Mouse (Mus musculus) midbrain, embryonic 12.5 days (tissue): ENCODE data around the gene Homer2. TPM values are rescaled to one million over a fixed set of nuclear protein-coding genes. Genes with fewer than 3 reads are reported as not detected.
A peak's percentile ranks its signal among the peaks of the same experiment; 100 is the strongest.

Experiments used
- ATAC-seq: fragments of 200-750 bp; cut with Nextera tagmentation; 2 replicates; pipeline ENCODE4 v1.8.0; 2017; ENCODE audit warnings: low read depth, moderate TSS enrichment, moderate library complexity; ENCODE audit not compliant: low FRiP score
- H3K27ac ChIP-seq: fragments of 300-500 bp; sonication (generic); replicated peaks from 2 replicates; pipeline ENCODE4 v1.5.1; 2016; ENCODE audit warnings: mild to moderate bottlenecking
- H3K27me3 ChIP-seq: fragments of 300-500 bp; sonication (generic); 2 replicates; pipeline ENCODE4 v1.6.1; 2016; ENCODE audit warnings: mild to moderate bottlenecking
- H3K36me3 ChIP-seq: fragments of 300-500 bp; sonication (generic); 2 replicates; pipeline ENCODE4 v1.6.1; 2016
- H3K4me1 ChIP-seq: fragments of 300-500 bp; sonication (generic); 2 replicates; pipeline ENCODE4 v1.6.1; 2016
- H3K4me2 ChIP-seq: fragments of 300-500 bp; sonication (generic); replicated peaks from 2 replicates; pipeline ENCODE4 v1.6.1; 2016; ENCODE audit warnings: mild to moderate bottlenecking, moderate library complexity
- H3K4me3 ChIP-seq: fragments of 300-500 bp; sonication (generic); 2 replicates; pipeline ENCODE4 v1.5.1; 2016; ENCODE audit warnings: mild to moderate bottlenecking
- H3K9ac ChIP-seq: fragments of 300-500 bp; sonication (generic); replicated peaks from 2 replicates; pipeline ENCODE4 v1.6.1; 2016; ENCODE audit warnings: mild to moderate bottlenecking, moderate library complexity
- H3K9me3 ChIP-seq: fragments of 300-500 bp; sonication (generic); 2 replicates; pipeline ENCODE4 v1.6.1; 2016; ENCODE audit warnings: mild to moderate bottlenecking
- WGBS: fragments of 180-500 bp; shearing (Covaris S2); methylation state at CpG from one replicate; pipeline ENCODE4 v1.1.7; 2016; 5-methylcytosine and 5-hydroxymethylcytosine counted together
- polyA plus RNA-seq: library from polyadenylated mRNA; unstranded; fragments of >200 nt; fragmentation: Nextera tagmentation; extraction: Ambion mirVana; gene quantifications from 2 replicates; pipeline ENCODE4 v1.2.1, GENCODE M21; 2016

The Homer2 gene
- polyA plus RNA-seq, 1 experiment from 2014 or later = 20.7 TPM

DNA sequence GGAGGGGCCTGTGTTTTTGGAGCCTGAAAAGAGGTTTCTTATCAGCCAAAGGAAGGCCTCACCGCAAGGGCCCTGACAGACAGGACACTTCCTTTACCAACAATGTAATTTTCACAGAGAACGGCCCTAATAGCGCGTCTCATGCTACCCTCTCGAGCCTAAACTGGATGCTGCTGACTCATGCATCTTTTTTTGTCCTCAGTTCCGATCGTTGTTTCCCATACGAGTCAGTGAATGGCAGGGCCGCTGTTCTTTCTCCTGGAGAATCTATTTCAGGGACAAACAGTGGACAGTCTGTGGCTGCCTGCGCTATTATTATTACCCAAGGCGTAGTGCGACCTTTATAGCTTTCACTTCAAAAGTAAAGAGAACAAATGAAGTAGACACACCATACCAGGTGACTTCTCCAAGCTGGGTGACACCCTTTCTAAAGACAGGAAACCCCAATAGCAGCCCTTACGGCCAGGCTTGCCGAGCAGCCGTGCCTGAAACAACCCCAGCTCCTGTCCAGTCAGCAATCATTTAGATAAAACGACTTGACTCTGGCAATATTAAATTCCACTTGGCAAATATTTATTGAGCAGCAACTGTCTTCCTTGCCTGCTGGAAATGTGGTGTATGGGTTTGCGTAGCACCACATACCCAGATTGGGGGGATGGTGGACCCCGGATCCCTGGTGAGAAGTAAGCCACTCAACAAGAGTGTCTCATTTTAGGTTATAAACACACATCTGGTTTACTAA is 18.8 kb upstream of the Homer2 start:
- no peak for ATAC-seq
- no peaks in the 10 kb centered on the region for H3K9me3 ChIP-seq
- H3K36me3 ChIP-seq = no peaks in the 10 kb centered on the region
- no peak overlapping the region for H3K4me3 ChIP-seq
- WGBS = 83% methylated on average over 18 of the region's 18 CpGs
- H3K9ac ChIP-seq = no peak overlapping the region
- H3K4me2 ChIP-seq = no peak overlapping the region
- H3K4me1 ChIP-seq = no peaks in the 10 kb centered on the region
- H3K27ac ChIP-seq = no peak overlapping the region
- H3K27me3 ChIP-seq = no peaks in the 10 kb centered on the region

DNA sequence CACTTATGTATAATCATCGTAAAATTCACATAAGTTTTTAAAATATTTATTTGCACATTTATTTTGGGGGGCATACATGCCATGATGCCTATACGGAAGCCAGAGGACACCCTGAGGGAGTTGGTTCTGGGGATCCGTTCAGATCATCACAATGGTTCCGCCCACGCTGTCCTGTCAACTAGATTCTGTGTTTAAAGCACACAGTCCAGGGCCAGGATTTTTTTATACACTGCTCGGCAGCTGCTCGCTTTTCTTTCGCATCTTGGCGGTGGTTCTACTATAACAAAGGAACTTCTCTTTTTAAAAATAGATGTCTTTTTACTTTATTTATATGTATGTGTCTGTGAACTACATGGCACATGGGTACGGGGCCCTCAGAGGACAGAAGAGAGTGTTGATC is 16.5 kb upstream of the Homer2 start:
- Histone ChIP-seq H3K4me2 (no peak overlapping the region), H3K36me3 (no peaks in the 10 kb centered on the region), H3K27me3 (no peaks in the 10 kb centered on the region), H3K9ac (no peak overlapping the region), H3K4me3 (no peak overlapping the region), H3K9me3 (no peaks in the 10 kb centered on the region), H3K4me1 (no peaks in the 10 kb centered on the region), H3K27ac (no peak overlapping the region)
- 91% methylated on average over 10 of the region's 10 CpGs for WGBS
- no peak for ATAC-seq

DNA sequence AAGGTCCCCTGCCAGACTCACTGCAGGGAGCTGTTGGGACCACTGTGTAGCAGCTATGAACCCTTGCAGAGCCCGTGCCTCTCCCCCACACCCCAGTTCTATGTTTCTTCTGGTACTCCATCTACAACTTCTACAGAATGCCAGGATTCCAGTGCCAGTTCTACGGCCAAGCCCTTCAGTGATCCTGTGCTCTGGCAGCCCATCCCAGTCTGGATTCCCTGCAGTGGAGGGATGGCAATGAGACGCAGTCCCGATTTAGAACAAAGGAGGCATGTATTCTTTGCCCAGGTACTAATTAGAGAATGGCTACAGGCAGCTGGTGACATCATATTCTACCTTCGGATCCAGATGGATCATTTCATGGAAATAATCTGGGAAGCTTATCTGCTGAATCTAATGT is 13.9 kb upstream of the Homer2 start:
- no peak overlapping the region for H3K4me3 ChIP-seq
- no peaks in the 10 kb centered on the region for H3K9me3 ChIP-seq
- H3K4me2 ChIP-seq = no peak overlapping the region
- H3K27ac ChIP-seq = no peak overlapping the region
- no peaks in the 10 kb centered on the region for H3K36me3 ChIP-seq
- H3K9ac ChIP-seq = no peak overlapping the region
- whole genome bisulfite sequencing = 70% methylated on average over 5 of the region's 5 CpGs
- ATAC-seq = no peak
- H3K27me3 ChIP-seq = no peaks in the 10 kb centered on the region
- H3K4me1 ChIP-seq = no peaks in the 10 kb centered on the region

DNA sequence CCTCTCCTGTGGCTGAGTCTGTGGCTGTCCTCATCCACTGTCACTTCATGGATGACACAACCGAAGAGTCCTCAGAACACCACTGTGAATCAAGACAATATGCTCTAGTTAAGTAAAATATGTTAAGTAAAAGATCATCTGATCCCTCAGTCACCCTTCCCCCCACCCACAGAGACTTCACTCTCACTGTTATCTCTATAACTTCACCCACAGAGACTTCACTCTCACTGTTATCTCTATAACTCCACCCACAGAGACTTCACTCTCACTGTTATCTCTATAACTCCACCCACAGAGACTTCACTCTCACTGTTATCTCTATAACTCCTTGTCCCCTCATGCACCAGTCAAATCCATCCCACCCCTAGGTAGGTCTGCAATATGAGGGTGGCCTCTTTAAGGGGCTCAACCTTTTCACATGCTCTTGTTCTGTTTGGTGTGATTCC is 11.9 kb upstream of the Homer2 start:
- Histone ChIP-seq H3K4me1 (no peaks in the 10 kb centered on the region), H3K36me3 (no peaks in the 10 kb centered on the region), H3K4me3 (no peak overlapping the region), H3K27me3 (peaks cover 2% of the 10 kb centered on the region; the same call in 1 of the 2 replicates), H3K9me3 (no peaks in the 10 kb centered on the region), H3K9ac (no peak overlapping the region), H3K27ac (no peak overlapping the region), H3K4me2 (no peak overlapping the region)
- no peak for ATAC-seq
- 73% methylated on average over 1 of the region's 1 CpGs for WGBS

DNA sequence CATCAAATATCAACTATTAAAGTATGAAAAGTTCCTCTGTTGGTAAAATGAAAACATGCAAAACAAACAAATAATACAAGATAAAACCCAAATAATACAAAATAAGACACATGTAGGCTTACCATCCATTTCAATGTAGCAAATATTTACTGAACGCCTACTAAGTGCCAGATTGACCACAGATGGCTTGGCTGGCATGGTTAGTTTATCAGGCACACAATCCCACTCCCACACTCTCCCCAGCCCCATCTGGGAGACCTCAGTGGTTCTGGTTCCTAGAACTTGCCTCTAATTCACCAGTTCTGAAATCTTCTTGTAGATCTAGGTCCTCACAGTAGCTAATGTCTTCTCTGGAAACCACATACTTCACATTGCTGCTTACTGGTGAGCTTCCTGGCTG is 11.3 kb upstream of the Homer2 start:
- Histone ChIP-seq H3K27me3 (peaks cover 2% of the 10 kb centered on the region; the same call in 1 of the 2 replicates), H3K27ac (no peak overlapping the region), H3K9ac (no peak overlapping the region), H3K36me3 (no peaks in the 10 kb centered on the region), H3K4me3 (no peak overlapping the region), H3K9me3 (no peaks in the 10 kb centered on the region), H3K4me2 (no peak overlapping the region), H3K4me1 (no peaks in the 10 kb centered on the region)
- WGBS = 76% methylated on average over 1 of the region's 1 CpGs
- ATAC-seq = no peak

DNA sequence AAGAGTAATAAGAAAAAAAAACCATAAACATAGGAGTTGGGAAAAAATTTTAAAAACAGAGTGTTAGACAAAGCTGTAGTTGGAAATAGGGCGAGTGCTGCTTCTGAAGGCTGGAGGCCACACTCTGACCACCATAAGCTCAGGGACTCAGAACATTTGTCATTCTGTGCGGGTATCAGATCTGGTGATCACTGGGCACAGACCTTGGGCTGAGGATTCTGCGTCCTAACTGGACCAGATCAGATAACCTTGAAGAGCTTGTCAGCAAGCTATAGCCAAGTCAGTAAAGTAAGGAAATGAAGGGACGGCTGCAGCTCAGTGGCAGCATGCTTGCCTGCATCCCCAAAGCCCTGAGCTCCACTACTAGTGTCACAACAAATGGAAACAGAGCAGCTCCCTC is 2.8 kb upstream of the Homer2 start:
- Histone ChIP-seq H3K4me3 (no peak overlapping the region), H3K9me3 (0 out of 2 replicates have a peak, but pooled peaks cover 3% of the 10 kb centered on the region), H3K27ac (no peak overlapping the region), H3K36me3 (no peaks in the 10 kb centered on the region), H3K4me1 (peaks cover 13% of the 10 kb centered on the region), H3K27me3 (peaks cover 33% of the 10 kb centered on the region), H3K4me2 (no peak overlapping the region), H3K9ac (no peak overlapping the region)
- 88% methylated on average over 4 of the region's 4 CpGs for WGBS
- ATAC-seq = no peak

DNA sequence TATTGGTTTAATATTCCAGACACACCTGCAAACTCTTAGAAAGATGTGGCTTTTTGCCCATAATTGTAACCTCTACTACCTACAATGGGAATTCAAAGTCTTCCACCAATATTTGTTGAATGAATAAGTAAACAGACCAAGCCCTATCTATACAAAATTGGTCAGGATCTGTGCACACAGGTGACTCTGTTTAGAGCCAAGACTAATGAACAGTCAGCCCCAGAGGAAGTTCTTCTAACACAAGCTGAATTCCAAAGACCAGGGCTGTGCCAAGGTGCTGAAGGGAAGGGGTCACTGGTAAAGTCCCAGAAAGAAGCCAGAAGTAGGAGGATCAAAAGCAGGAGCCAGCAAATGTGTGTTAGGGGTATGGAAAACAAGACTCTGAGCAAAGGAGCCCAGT is 838 bp upstream of the Homer2 start:
- H3K9ac ChIP-seq = no peak overlapping the region
- peaks cover 31% of the 10 kb centered on the region for H3K27me3 ChIP-seq
- no peak overlapping the region for H3K4me3 ChIP-seq
- no peak overlapping the region for H3K27ac ChIP-seq
- no peak overlapping the region for H3K4me2 ChIP-seq
- peaks cover 13% of the 10 kb centered on the region for H3K4me1 ChIP-seq
- no peak for ATAC-seq
- 0 out of 2 replicates have a peak, but pooled peaks cover 3% of the 10 kb centered on the region for H3K9me3 ChIP-seq
- no peaks in the 10 kb centered on the region for H3K36me3 ChIP-seq

DNA sequence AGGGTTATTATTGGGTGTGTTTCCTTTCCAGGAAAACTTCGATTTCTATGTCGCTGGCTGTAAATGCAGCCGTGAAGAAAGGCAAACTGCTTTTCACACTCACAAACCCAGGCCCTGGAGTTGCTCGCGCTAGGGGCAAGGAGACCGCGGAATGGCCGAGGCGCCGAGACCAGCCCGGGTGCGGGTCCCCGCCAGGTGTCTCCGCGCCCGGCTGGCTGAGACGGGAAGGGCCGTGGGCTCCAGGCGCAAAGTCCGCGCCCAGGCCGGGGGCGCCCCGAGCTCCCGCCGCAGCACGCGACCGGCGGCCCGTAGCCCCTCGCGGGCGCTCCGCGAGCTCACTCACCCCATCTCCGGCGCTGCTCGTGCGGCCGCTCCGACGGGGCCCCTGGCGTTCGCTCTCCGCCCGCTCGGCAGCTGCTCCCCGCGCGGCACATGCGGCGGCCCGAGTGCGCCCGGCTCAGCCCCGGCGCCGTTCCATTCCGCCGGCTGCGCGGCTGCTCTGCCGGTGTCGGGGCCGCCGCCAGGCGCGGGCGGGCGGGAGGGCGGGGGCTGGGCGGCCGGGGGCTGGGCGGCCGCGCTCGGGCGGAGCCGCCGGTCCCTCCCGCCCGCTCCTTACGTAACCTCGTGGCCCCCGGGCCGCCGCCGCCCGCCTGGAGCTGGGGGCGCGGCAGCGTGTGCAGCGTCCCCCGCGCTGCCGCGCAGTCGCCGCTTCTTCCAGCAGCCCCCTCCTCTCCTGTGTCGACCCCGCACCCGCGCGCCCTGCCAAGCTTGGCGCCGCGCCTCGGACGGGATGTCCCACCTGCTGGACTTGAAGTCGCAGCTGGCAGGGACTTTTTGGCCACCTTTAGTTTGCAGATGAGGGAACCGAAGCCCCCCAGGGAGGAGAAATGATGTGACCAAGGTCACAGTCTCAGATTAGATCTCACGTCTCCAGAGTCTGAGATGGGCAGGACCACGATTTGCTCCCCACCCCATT is 623 bp downstream of the Homer2 start:
- no peaks in the 10 kb centered on the region for H3K36me3 ChIP-seq
- ATAC-seq = peak; percentile 89
- under 1% methylated on average over 96 of the region's 114 CpGs for WGBS
- H3K9ac ChIP-seq = peak overlapping the region; percentile 77
- H3K27me3 ChIP-seq = peaks cover 31% of the 10 kb centered on the region
- H3K4me3 ChIP-seq = peak overlapping the region; percentile 67
- H3K27ac ChIP-seq = 0 out of 2 replicates have a peak overlapping the region, but pooled peaks have one; percentile 52
- H3K4me1 ChIP-seq = peaks cover 13% of the 10 kb centered on the region
- 0 out of 2 replicates have a peak, but pooled peaks cover 3% of the 10 kb centered on the region for H3K9me3 ChIP-seq
- H3K4me2 ChIP-seq = peak overlapping the region; percentile 92

DNA sequence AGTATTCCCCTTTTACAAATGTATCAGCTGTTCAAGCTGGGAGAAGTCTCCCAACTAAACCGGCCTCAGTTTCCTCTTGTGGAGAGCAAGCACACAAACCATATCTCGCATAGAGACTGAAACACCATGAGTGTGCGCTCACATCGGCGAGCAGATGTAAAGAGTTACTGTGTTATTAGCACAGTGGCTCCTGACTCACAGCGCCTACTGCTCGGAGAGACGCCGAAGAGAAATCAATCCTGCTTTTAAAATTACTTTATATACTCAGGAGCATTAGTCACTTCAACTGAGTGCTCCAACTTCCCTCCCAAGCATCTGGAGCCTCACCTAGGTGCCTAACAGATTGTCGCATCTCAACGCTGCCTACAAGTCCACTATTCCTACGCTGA is 1.3 kb downstream of the Homer2 start:
- Histone ChIP-seq H3K36me3 (no peaks in the 10 kb centered on the region), H3K9me3 (0 out of 2 replicates have a peak, but pooled peaks cover 3% of the 10 kb centered on the region), H3K4me3 (peak overlapping the region; percentile 67), H3K27ac (no peak overlapping the region), H3K27me3 (peaks cover 31% of the 10 kb centered on the region), H3K4me2 (peak overlapping the region; percentile 92), H3K9ac (peak overlapping the region; percentile 77), H3K4me1 (peaks cover 13% of the 10 kb centered on the region)
- 37% methylated on average over 12 of the region's 12 CpGs for WGBS
- no peak for ATAC-seq

DNA sequence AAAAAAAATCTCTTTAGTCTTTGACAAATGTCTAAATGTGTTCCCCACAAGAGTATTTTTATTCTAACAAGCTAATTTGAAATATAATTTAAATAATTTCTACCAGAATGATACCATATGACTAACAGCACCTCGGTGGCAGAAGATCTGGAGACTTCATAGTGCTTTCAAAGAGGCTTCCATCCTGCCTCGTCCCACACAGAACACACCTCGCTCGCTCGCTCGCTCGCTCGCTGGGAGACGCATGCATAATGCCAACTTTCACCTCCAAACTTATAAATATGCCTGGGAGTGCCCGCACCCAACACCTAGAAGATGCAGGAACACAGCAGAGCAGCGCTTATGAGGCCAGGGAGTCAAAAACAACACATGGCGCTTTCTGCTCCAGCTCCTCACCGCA is 9.0 kb downstream of the Homer2 start:
- ATAC-seq = no peak
- WGBS = 91% methylated on average over 13 of the region's 13 CpGs
- Histone ChIP-seq H3K9ac (no peak overlapping the region), H3K4me1 (no peaks in the 10 kb centered on the region), H3K4me2 (no peak overlapping the region), H3K27ac (no peak overlapping the region), H3K27me3 (no peaks in the 10 kb centered on the region), H3K9me3 (no peaks in the 10 kb centered on the region), H3K4me3 (no peak overlapping the region), H3K36me3 (no peaks in the 10 kb centered on the region)

DNA sequence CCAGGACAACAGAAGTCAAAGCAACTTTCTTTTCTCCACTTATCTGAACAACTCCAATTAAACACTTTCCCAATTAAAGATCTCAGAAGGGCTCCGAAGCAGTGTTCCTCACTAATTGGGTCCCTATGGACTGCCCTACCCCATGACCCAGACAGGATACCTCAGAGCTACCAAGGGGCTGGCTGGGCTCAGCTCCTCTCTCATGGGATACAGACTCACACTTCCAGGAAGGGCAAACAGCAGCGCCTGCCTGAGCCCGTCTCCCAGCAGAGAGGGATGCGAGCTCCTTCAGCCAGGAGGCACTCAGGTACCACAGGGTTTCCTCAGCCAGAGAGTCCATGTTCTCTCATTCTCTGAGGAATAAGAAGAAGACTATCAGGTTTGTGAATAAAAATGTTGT is 9.4 kb downstream of the Homer2 start:
- Histone ChIP-seq H3K27me3 (no peaks in the 10 kb centered on the region), H3K4me3 (no peak overlapping the region), H3K36me3 (no peaks in the 10 kb centered on the region), H3K4me2 (no peak overlapping the region), H3K9ac (no peak overlapping the region), H3K4me1 (no peaks in the 10 kb centered on the region), H3K27ac (no peak overlapping the region), H3K9me3 (no peaks in the 10 kb centered on the region)
- ATAC-seq = no peak
- WGBS = 73% methylated on average over 4 of the region's 4 CpGs
